In the genomic region with DNA sequence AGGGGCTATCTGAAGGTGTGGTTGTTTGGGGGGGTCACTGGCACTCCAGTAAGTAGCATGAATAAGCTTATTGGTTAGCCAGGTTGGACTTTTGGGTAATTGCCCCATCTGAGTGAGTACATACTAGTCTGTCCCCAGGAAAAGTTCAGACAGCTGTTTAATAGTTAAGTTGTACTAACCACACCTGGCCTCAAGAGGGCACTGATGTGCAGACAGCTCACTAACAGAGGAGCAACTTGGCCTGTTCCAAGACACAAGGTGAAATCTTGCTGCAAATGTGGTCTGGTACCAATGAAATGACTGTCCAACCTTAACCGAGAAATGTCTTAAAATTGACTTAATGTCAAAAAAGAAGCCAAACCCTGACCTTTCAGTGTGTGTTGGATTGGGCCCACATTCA, we compare ENCODE assay signal across 8 mouse cellular contexts. TPM values are rescaled to one million over a fixed set of nuclear protein-coding genes. Genes with fewer than 3 reads are reported as not detected.
DNase-seq lines count a peak whose midpoint lies in the region; ATAC-seq lines count a peak whose summit lies in the region.

No protein-coding gene starts in this region.

- peak; percentile 65 for DNase-seq in hindbrain, embryonic 14.5 days (ENCODE audit: low spot score)
- DNase-seq in B cell, adult 2 months = peak; percentile 54 to 55
- DNase-seq in ZHBTc4 (ENCODE audit: low read depth, low spot score) = peak; percentile 72
- DNase-seq in kidney, postnatal 10 days = peak; percentile 53
- no peak for DNase-seq in layer of hippocampus, adult 18-20 months (ENCODE audit: low spot score in 2 of 2)

- H3K9ac ChIP-seq in hindbrain, embryonic 14.5 days = no peak overlapping the region
- H3K9ac ChIP-seq in hindbrain, embryonic 13.5 days = no peak overlapping the region
- H3K9ac ChIP-seq in forebrain, embryonic 13.5 days = no peak overlapping the region

- peaks cover 9% of the 10 kb centered on the region for H3K36me3 ChIP-seq in hindbrain, embryonic 14.5 days (replicated peaks; ENCODE audit: control insufficient read depth, insufficient read depth)
- H3K36me3 ChIP-seq in hindbrain, embryonic 13.5 days = peaks cover 32% of the 10 kb centered on the region
- peaks cover 42% of the 10 kb centered on the region for H3K36me3 ChIP-seq in forebrain, embryonic 13.5 days (ENCODE audit: poor library complexity, severe bottlenecking)

- no peak overlapping the region for H3K4me3 ChIP-seq in hindbrain, embryonic 14.5 days (replicated peaks; ENCODE audit: low read length)
- H3K4me3 ChIP-seq in hindbrain, embryonic 13.5 days = no peak overlapping the region
- H3K4me3 ChIP-seq in forebrain, embryonic 13.5 days = no peak overlapping the region

- H3K27me3 ChIP-seq in hindbrain, embryonic 14.5 days (ENCODE audit: control insufficient read depth, insufficient read depth, low read length) = no peaks in the 10 kb centered on the region
- H3K27me3 ChIP-seq in hindbrain, embryonic 13.5 days = no peaks in the 10 kb centered on the region
- no peaks in the 10 kb centered on the region for H3K27me3 ChIP-seq in forebrain, embryonic 13.5 days

- H3K4me2 ChIP-seq in hindbrain, embryonic 14.5 days (replicated peaks) = no peak overlapping the region
- no peak overlapping the region for H3K4me2 ChIP-seq in hindbrain, embryonic 13.5 days
- no peak overlapping the region for H3K4me2 ChIP-seq in forebrain, embryonic 13.5 days

- H3K27ac ChIP-seq in hindbrain, embryonic 14.5 days = no peak overlapping the region
- no peak overlapping the region for H3K27ac ChIP-seq in hindbrain, embryonic 13.5 days
- H3K27ac ChIP-seq in forebrain, embryonic 13.5 days = no peak overlapping the region

- no peaks in the 10 kb centered on the region for H3K4me1 ChIP-seq in hindbrain, embryonic 14.5 days (replicated peaks; ENCODE audit: control insufficient read depth, insufficient read depth, low read length)
- no peaks in the 10 kb centered on the region for H3K4me1 ChIP-seq in hindbrain, embryonic 13.5 days (replicated peaks)
- no peaks in the 10 kb centered on the region for H3K4me1 ChIP-seq in forebrain, embryonic 13.5 days

- H3K9me3 ChIP-seq in hindbrain, embryonic 14.5 days (ENCODE audit: control insufficient read depth, low read length) = no peaks in the 10 kb centered on the region
- no peaks in the 10 kb centered on the region for H3K9me3 ChIP-seq in hindbrain, embryonic 13.5 days
- H3K9me3 ChIP-seq in forebrain, embryonic 13.5 days (replicated peaks) = no peaks in the 10 kb centered on the region

- no peak; the same call in 1 of the 2 replicates for ATAC-seq in hindbrain, embryonic 14.5 days (ENCODE audit: low FRiP score)
- no peak for ATAC-seq in hindbrain, embryonic 13.5 days (ENCODE audit: low FRiP score)
- ATAC-seq in erythroid progenitor cell, adult 5-6 weeks (replicated peaks; ENCODE audit: low FRiP score, poor library complexity, severe bottlenecking) = no peak; the same call in 1 of the 2 replicates
- ATAC-seq in forebrain, embryonic 13.5 days = no peak

- WGBS in hindbrain, embryonic 14.5 days = 80% methylated on average over 1 of the region's 1 CpGs
- WGBS in hindbrain, embryonic 13.5 days = 78% methylated on average over 1 of the region's 1 CpGs
- WGBS in forebrain, embryonic 13.5 days = 83% methylated on average over 1 of the region's 1 CpGs

RNA-seq across cellular contexts. Expression of a gene that starts 12.4 kb away (rescaled TPM):
- 1.0 and 1.2 TPM in 2 replicates for polyA plus RNA-seq in hindbrain, embryonic 14.5 days (2014; fragmentation: Nextera tagmentation; extraction: Ambion mirVana)
- 3.1 and 3.2 TPM in 2 replicates for polyA plus RNA-seq in hindbrain, embryonic 13.5 days (2015; fragmentation: Nextera tagmentation; extraction: Ambion mirVana)
- 1 to 10 TPM; 1.0 to 1.1 TPM for total RNA-seq in layer of hippocampus, adult 18-20 months (2021)
- not detected in 2 replicates for total RNA-seq in erythroid progenitor cell, adult 5-6 weeks (2015; ENCODE audit: low replicate concordance)
- total RNA-seq in erythroid progenitor cell, adult 5-6 weeks (2017; ENCODE audit: low replicate concordance) = not detected in 2 replicates
- 0.34 and 0.36 TPM in 2 replicates for polyA plus RNA-seq in forebrain, embryonic 13.5 days (2015; fragmentation: Nextera tagmentation; extraction: Ambion mirVana)

RNA-seq across cellular contexts. Expression of a gene that starts 17.3 kb away (rescaled TPM):
- 32.0 and 32.7 TPM in 2 replicates for polyA plus RNA-seq in hindbrain, embryonic 14.5 days (2014; fragmentation: Nextera tagmentation; extraction: Ambion mirVana)
- 32.8 and 33.3 TPM in 2 replicates for polyA plus RNA-seq in hindbrain, embryonic 13.5 days (2015; fragmentation: Nextera tagmentation; extraction: Ambion mirVana)
- total RNA-seq in layer of hippocampus, adult 18-20 months (2021) = 10 to 100 TPM; 12.0 to 12.8 TPM
- total RNA-seq in erythroid progenitor cell, adult 5-6 weeks (2015; ENCODE audit: low replicate concordance) = 1.7 TPM in 1 of 2 replicates, not detected in the other
- 2.3 TPM in 1 of 2 replicates, not detected in the other for total RNA-seq in erythroid progenitor cell, adult 5-6 weeks (2017; ENCODE audit: low replicate concordance)
- 29.9 and 36.0 TPM in 2 replicates for polyA plus RNA-seq in forebrain, embryonic 13.5 days (2015; fragmentation: Nextera tagmentation; extraction: Ambion mirVana)

RNA-seq across cellular contexts. Expression of a gene that starts 17.5 kb away (rescaled TPM):
- 71.1 and 74.3 TPM in 2 replicates for polyA plus RNA-seq in hindbrain, embryonic 14.5 days (2014; fragmentation: Nextera tagmentation; extraction: Ambion mirVana)
- 58.6 and 61.6 TPM in 2 replicates for polyA plus RNA-seq in hindbrain, embryonic 13.5 days (2015; fragmentation: Nextera tagmentation; extraction: Ambion mirVana)
- 10 to 100 TPM; 41.3 to 41.6 TPM for total RNA-seq in layer of hippocampus, adult 18-20 months (2021)
- total RNA-seq in erythroid progenitor cell, adult 5-6 weeks (2015; ENCODE audit: low replicate concordance) = 26.3 and 34.8 TPM in 2 replicates
- total RNA-seq in erythroid progenitor cell, adult 5-6 weeks (2017; ENCODE audit: low replicate concordance) = 25.9 and 26.0 TPM in 2 replicates
- 48.4 and 54.8 TPM in 2 replicates for polyA plus RNA-seq in forebrain, embryonic 13.5 days (2015; fragmentation: Nextera tagmentation; extraction: Ambion mirVana)

RNA-seq across cellular contexts. Expression of a gene that starts 53.6 kb away (rescaled TPM):
- polyA plus RNA-seq in hindbrain, embryonic 14.5 days (2014; fragmentation: Nextera tagmentation; extraction: Ambion mirVana) = 35.8 and 39.4 TPM in 2 replicates
- polyA plus RNA-seq in hindbrain, embryonic 13.5 days (2015; fragmentation: Nextera tagmentation; extraction: Ambion mirVana) = 20.5 and 20.6 TPM in 2 replicates
- 1 to 10 TPM; 1.2 to 1.7 TPM for total RNA-seq in layer of hippocampus, adult 18-20 months (2021)
- not detected in 2 replicates for total RNA-seq in erythroid progenitor cell, adult 5-6 weeks (2015; ENCODE audit: low replicate concordance)
- total RNA-seq in erythroid progenitor cell, adult 5-6 weeks (2017; ENCODE audit: low replicate concordance) = not detected in 2 replicates
- 9.4 and 9.8 TPM in 2 replicates for polyA plus RNA-seq in forebrain, embryonic 13.5 days (2015; fragmentation: Nextera tagmentation; extraction: Ambion mirVana)

Comparison
In these comparisons a context has a peak if more than half of its experiments do, and no peak if none do; other contexts are left out.
1. DNase-seq: peak in hindbrain, embryonic 14.5 days (single experiment), B cell, adult 2 months (2 of 2), ZHBTc4 (single experiment) and kidney, postnatal 10 days (single experiment); none in layer of hippocampus, adult 18-20 months (0 of 2).